Mouse (Mus musculus) lung, postnatal 0 days (tissue): Measurements from ENCODE around the gene Alox12.

Experiments
- CTCF ChIP-seq: IDR thresholded peaks from 2 replicates; pipeline ENCODE4 v1.5.1; 2016; ENCODE audit warnings: antibody characterized with exemption, mild to moderate bottlenecking
- EP300 ChIP-seq: IDR thresholded peaks from 2 replicates; pipeline ENCODE4 v1.6.1; 2016; ENCODE audit warnings: antibody characterized with exemption, mild to moderate bottlenecking, control low read depth

- TF ChIP-seq CTCF (no peak), EP300 (no peak)
Measured at GRCm38 (mm10) chr11:70213736-70214135, 41.4 kb downstream of the Alox12 start.
